ENCODE assay signal across 11 mouse cellular contexts in the genomic region with DNA sequence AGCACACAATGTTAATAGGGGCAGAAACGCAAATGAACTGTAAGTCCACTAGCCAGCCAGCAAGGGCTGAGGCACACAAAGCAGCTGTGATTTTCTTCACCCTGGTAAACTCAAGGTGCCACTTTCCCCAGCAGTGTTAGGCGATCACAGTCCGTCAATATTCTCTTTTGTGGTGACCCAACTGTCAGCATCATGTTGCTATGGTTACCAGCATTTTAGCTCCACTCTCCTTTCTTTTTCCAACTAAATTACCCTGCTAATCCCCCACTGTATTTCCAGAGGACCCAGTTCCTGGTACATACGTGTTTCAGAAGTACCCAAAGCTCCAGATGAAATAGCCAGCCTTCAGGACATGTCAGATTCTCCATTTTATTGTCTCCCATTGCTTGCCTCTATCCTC.
DNase-seq lines count a peak whose midpoint lies in the region; ATAC-seq and TF ChIP-seq lines count a peak whose summit lies in the region.
"Had no signal": no experiment of that assay in that cellular context is flagged by ENCODE, and none has a peak within 500 bp of the region (broad histone marks: within the 10 kb centered on the region; RNA-seq: fewer than 3 reads in every experiment).

No protein-coding gene starts in this region.

- H3K9ac ChIP-seq in liver, embryonic 12.5 days: peak overlapping the region; percentile 62
- H3K9ac ChIP-seq in forebrain, postnatal 0 days: no peak overlapping the region
- no peak overlapping the region for H3K9ac ChIP-seq in liver, postnatal 0 days (replicated peaks)
- H3K9ac ChIP-seq in lung, postnatal 0 days (replicated peaks; ENCODE audit: low read depth): no peak overlapping the region
- H3K9ac ChIP-seq: limb, embryonic 12.5 days had no signal

- DNase-seq in liver: no peak
- peak; percentile 41 for DNase-seq in forebrain, postnatal 0 days
- DNase-seq in liver, postnatal 0 days: no peak
- peak; percentile 70 for DNase-seq in retina, postnatal 1 day
- DNase-seq in lung, postnatal 0 days (ENCODE audit: low spot score): no peak
- DNase-seq in kidney, adult 2 months: no peak
- DNase-seq: heart, postnatal 4 days had no signal

- no peaks in the 10 kb centered on the region for H3K27me3 ChIP-seq in liver, embryonic 12.5 days (replicated peaks)
- no peaks in the 10 kb centered on the region for H3K27me3 ChIP-seq in forebrain, postnatal 0 days (ENCODE audit: insufficient read depth, low read length)
- H3K27me3 ChIP-seq in liver, postnatal 0 days (ENCODE audit: insufficient read depth, low read length): no peaks in the 10 kb centered on the region
- H3K27me3 ChIP-seq in lung, postnatal 0 days (replicated peaks; ENCODE audit: insufficient read depth, low read length): no peaks in the 10 kb centered on the region
- H3K27me3 ChIP-seq in kidney, adult 2 months (replicated peaks; ENCODE audit: control insufficient read depth, insufficient read depth, low read length): no peaks in the 10 kb centered on the region
- H3K27me3 ChIP-seq: limb, embryonic 12.5 days had no signal

- H3K4me3 ChIP-seq in liver, embryonic 12.5 days: no peak overlapping the region
- H3K4me3 ChIP-seq in forebrain, postnatal 0 days (ENCODE audit: low read depth, low read length): no peak overlapping the region
- H3K4me3 ChIP-seq in liver, postnatal 0 days (ENCODE audit: low read depth, low read length): no peak overlapping the region
- no peak overlapping the region for H3K4me3 ChIP-seq in lung, postnatal 0 days (ENCODE audit: low read depth, low read length)
- no peak overlapping the region for H3K4me3 ChIP-seq in kidney, adult 2 months (ENCODE audit: insufficient read depth, low read depth, low read length)
- H3K4me3 ChIP-seq: limb, embryonic 12.5 days had no signal

- H3K36me3 ChIP-seq in liver, embryonic 12.5 days: no peaks in the 10 kb centered on the region
- H3K36me3 ChIP-seq in forebrain, postnatal 0 days (ENCODE audit: insufficient read depth): no peaks in the 10 kb centered on the region
- H3K36me3 ChIP-seq in liver, postnatal 0 days (replicated peaks; ENCODE audit: insufficient read depth, low read length): no peaks in the 10 kb centered on the region
- no peaks in the 10 kb centered on the region for H3K36me3 ChIP-seq in lung, postnatal 0 days (ENCODE audit: insufficient read depth, low read length)
- H3K36me3 ChIP-seq in kidney, adult 2 months (ENCODE audit: control insufficient read depth, insufficient read depth, low read length): no peaks in the 10 kb centered on the region
- H3K36me3 ChIP-seq: limb, embryonic 12.5 days had no signal

- no peak for TF ChIP-seq CTCF in forebrain, postnatal 0 days (IDR thresholded peaks at IDR 0.05; ENCODE audit: low read depth)
- no peak for TF ChIP-seq CTCF in liver, postnatal 0 days (IDR thresholded peaks at IDR 0.05; ENCODE audit: low read depth)
- no peak for TF ChIP-seq CTCF in lung, postnatal 0 days (IDR thresholded peaks at IDR 0.05)
- TF ChIP-seq CTCF in kidney, adult 2 months (conservative IDR thresholded peaks at IDR 0.05; ENCODE audit: insufficient read depth, insufficient read length, low read depth, low read length): no peak

- H3K27ac ChIP-seq in liver, embryonic 12.5 days: peak overlapping the region; percentile 100
- peak overlapping the region; percentile 36 for H3K27ac ChIP-seq in forebrain, postnatal 0 days (ENCODE audit: low read depth, low read length)
- peak overlapping the region; percentile 99 for H3K27ac ChIP-seq in liver, postnatal 0 days (ENCODE audit: low read depth)
- H3K27ac ChIP-seq in lung, postnatal 0 days (ENCODE audit: low read length): no peak overlapping the region
- H3K27ac ChIP-seq in kidney, adult 2 months (ENCODE audit: insufficient read depth, low read depth, low read length): no peak overlapping the region
- H3K27ac ChIP-seq: kidney, postnatal 0 days; limb, embryonic 12.5 days had no signal

- no peaks in the 10 kb centered on the region for H3K9me3 ChIP-seq in liver, embryonic 12.5 days (replicated peaks)
- no peaks in the 10 kb centered on the region for H3K9me3 ChIP-seq in forebrain, postnatal 0 days (ENCODE audit: low read length)
- H3K9me3 ChIP-seq in liver, postnatal 0 days (ENCODE audit: low read length): no peaks in the 10 kb centered on the region
- no peaks in the 10 kb centered on the region for H3K9me3 ChIP-seq in lung, postnatal 0 days (ENCODE audit: low read length)
- H3K9me3 ChIP-seq: limb, embryonic 12.5 days had no signal

- peaks cover 93% of the 10 kb centered on the region for H3K4me1 ChIP-seq in liver, embryonic 12.5 days
- H3K4me1 ChIP-seq in forebrain, postnatal 0 days (ENCODE audit: insufficient read depth): peaks cover 16% of the 10 kb centered on the region
- peaks cover 44% of the 10 kb centered on the region for H3K4me1 ChIP-seq in liver, postnatal 0 days (ENCODE audit: insufficient read depth)
- no peaks in the 10 kb centered on the region for H3K4me1 ChIP-seq in lung, postnatal 0 days (ENCODE audit: insufficient read depth, low read depth, low read length)
- no peaks in the 10 kb centered on the region for H3K4me1 ChIP-seq in kidney, adult 2 months (ENCODE audit: control insufficient read depth, insufficient read depth, low read length)

- no peak for TF ChIP-seq POLR2A in kidney, adult 2 months (IDR thresholded peaks at IDR 0.05; ENCODE audit: low read depth, low read length)

- no peak for ATAC-seq in liver, embryonic 12.5 days
- peak; percentile 49 for ATAC-seq in forebrain, postnatal 0 days
- ATAC-seq in liver, postnatal 0 days: no peak
- no peak for ATAC-seq in lung, postnatal 0 days
- no peak for ATAC-seq in erythroblast, adult 5-6 weeks (replicated peaks; ENCODE audit: low FRiP score, poor library complexity, severe bottlenecking)

- no peak for TF ChIP-seq EP300 in liver, postnatal 0 days (IDR thresholded peaks at IDR 0.05; ENCODE audit: low read depth)
- no peak for TF ChIP-seq EP300 in lung, postnatal 0 days (IDR thresholded peaks at IDR 0.05)

- peak overlapping the region; percentile 61 for H3K4me2 ChIP-seq in liver, embryonic 12.5 days
- H3K4me2 ChIP-seq in forebrain, postnatal 0 days (ENCODE audit: low read depth): no peak overlapping the region
- peak overlapping the region; percentile 59 for H3K4me2 ChIP-seq in liver, postnatal 0 days (ENCODE audit: low read depth, low read length)
- no peak overlapping the region for H3K4me2 ChIP-seq in lung, postnatal 0 days (replicated peaks; ENCODE audit: low read depth, low read length)
- H3K4me2 ChIP-seq: limb, embryonic 12.5 days had no signal

- WGBS in liver, embryonic 12.5 days (ENCODE audit: insufficient replicate concordance): 72% methylated on average over 4 of the region's 4 CpGs
- WGBS in forebrain, postnatal 0 days: 9% methylated on average over 4 of the region's 4 CpGs
- WGBS in liver, postnatal 0 days (ENCODE audit: insufficient replicate concordance): 63% methylated on average over 4 of the region's 4 CpGs
- 53% methylated on average over 4 of the region's 4 CpGs for WGBS in lung, postnatal 0 days
- WGBS in kidney, adult 2 months: 68% methylated on average over 4 of the region's 4 CpGs

Comparison
In these comparisons a context has a peak if more than half of its experiments do, and no peak if none do; other contexts are left out.
1. H3K27ac ChIP-seq: peak in liver, embryonic 12.5 days (single experiment), forebrain, postnatal 0 days (single experiment) and liver, postnatal 0 days (single experiment); none in lung, postnatal 0 days (single experiment) and kidney, adult 2 months (single experiment).
2. H3K4me2 ChIP-seq: peak in liver, embryonic 12.5 days (single experiment) and liver, postnatal 0 days (single experiment); none in forebrain, postnatal 0 days (single experiment) and lung, postnatal 0 days (single experiment).
3. DNase-seq: peak in forebrain, postnatal 0 days (single experiment) and retina, postnatal 1 day (single experiment); none in liver (single experiment), liver, postnatal 0 days (single experiment), lung, postnatal 0 days (single experiment) and kidney, adult 2 months (single experiment).